Mouse (Mus musculus): ENCODE results near the gene Ahsa1. TPM values are rescaled to one million over a fixed set of nuclear protein-coding genes. Genes with fewer than 3 reads are reported as not detected.

The Ahsa1 gene
- polyA plus RNA-seq, 1 experiment from 2014 or later, result 277 TPM

Small RNAs within 50 kb of the gene (microRNA-seq; reads per million reads assigned to microRNA genes)
- gene Gm47293, result not detected

Other genes with a start within 250 kb of the Ahsa1 start
- 0.10 TPM in 1 of 2 replicates, not detected in the other for gene Tmem63c, start 245.1 kb upstream of the Ahsa1 start, polyA plus RNA-seq (2016; fragmentation: Nextera tagmentation; extraction: Ambion mirVana)
- gene Ngb, start 163.9 kb upstream of the Ahsa1 start, polyA plus RNA-seq (2016; fragmentation: Nextera tagmentation; extraction: Ambion mirVana), result 0.11 and 0.29 TPM in 2 replicates
- gene Gstz1, start 119.3 kb upstream of the Ahsa1 start, polyA plus RNA-seq (2016; fragmentation: Nextera tagmentation; extraction: Ambion mirVana), result 36.9 and 38.0 TPM in 2 replicates
- gene Pomt2, start 118.5 kb upstream of the Ahsa1 start, polyA plus RNA-seq (2016; fragmentation: Nextera tagmentation; extraction: Ambion mirVana), result 16.1 and 16.3 TPM in 2 replicates
- 2.1 and 2.3 TPM in 2 replicates for gene Samd15, start 66.8 kb upstream of the Ahsa1 start, polyA plus RNA-seq (2016; fragmentation: Nextera tagmentation; extraction: Ambion mirVana)
- gene Tmed8, start 66.0 kb upstream of the Ahsa1 start, polyA plus RNA-seq (2016; fragmentation: Nextera tagmentation; extraction: Ambion mirVana), result 2.0 and 2.4 TPM in 2 replicates
- 0.80 and 0.90 TPM in 2 replicates for gene Noxred1, start 27.7 kb upstream of the Ahsa1 start, polyA plus RNA-seq (2016; fragmentation: Nextera tagmentation; extraction: Ambion mirVana)
- 37.4 and 39.7 TPM in 2 replicates for gene Vipas39, start 223 bp upstream of the Ahsa1 start, polyA plus RNA-seq (2016; fragmentation: Nextera tagmentation; extraction: Ambion mirVana)
- 0.71 and 0.84 TPM in 2 replicates for gene Ism2, start 33.2 kb downstream of the Ahsa1 start, polyA plus RNA-seq (2016; fragmentation: Nextera tagmentation; extraction: Ambion mirVana)
- 76.7 and 76.9 TPM in 2 replicates for gene Sptlc2, start 121.9 kb downstream of the Ahsa1 start, polyA plus RNA-seq (2016; fragmentation: Nextera tagmentation; extraction: Ambion mirVana)
- gene Slirp, start 177.4 kb downstream of the Ahsa1 start, polyA plus RNA-seq (2016; fragmentation: Nextera tagmentation; extraction: Ambion mirVana), result 265 and 273 TPM in 2 replicates
- 49.2 and 61.9 TPM in 2 replicates for gene Alkbh1, start 177.5 kb downstream of the Ahsa1 start, polyA plus RNA-seq (2016; fragmentation: Nextera tagmentation; extraction: Ambion mirVana)
- 94.5 and 116 TPM in 2 replicates for gene Snw1, start 205.8 kb downstream of the Ahsa1 start, polyA plus RNA-seq (2016; fragmentation: Nextera tagmentation; extraction: Ambion mirVana)
- gene Gm5788, start 228.2 kb downstream of the Ahsa1 start, polyA plus RNA-seq (2016; fragmentation: Nextera tagmentation; extraction: Ambion mirVana), result not detected in 2 replicates
- not detected in 2 replicates for gene Gm8300, start 247.8 kb downstream of the Ahsa1 start, polyA plus RNA-seq (2016; fragmentation: Nextera tagmentation; extraction: Ambion mirVana)